Mouse (Mus musculus): ENCODE results near the gene Mri1.

DNA sequence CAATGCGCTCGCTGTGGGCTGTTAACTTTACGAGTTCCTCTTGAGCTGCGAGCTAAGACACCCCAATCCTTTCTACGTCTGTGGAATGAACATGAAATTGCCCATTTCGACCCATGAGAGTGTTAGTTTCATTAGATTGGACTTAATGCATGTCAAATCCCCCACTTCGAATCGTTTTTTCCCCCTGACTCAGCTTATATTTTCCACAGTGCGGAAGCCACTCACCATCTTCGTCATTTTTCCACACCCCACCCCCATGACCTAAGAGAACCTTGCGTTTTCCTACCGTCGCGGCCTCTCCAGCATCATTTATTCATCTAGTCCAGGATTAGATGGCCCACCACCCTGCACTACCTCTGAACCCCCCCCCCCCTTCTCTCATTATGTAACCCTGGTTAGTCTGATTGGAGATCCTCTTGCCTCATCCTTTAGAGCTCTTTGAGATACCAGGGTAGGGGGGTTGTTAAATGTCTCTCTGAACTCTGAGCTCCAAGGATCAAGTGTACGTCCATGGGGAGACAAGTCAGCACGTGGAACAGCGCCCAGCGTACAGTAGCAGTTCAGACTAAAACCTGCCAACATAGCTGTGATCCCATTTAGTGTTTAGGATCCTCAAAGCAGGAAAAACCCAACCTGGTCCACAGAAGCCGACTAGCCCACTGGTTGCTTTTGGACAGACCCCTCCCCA lies 19.4 kb downstream of the Mri1 start:
- TF ChIP-seq CTCF (IDR thresholded peaks at IDR 0.05) (no peak), EP300 (IDR thresholded peaks at IDR 0.05; ENCODE audit: insufficient read depth, low read depth, low read length) (no peak)
